Mouse (Mus musculus) cerebellum, adult 11 months (tissue): ENCODE measurements around the gene Rpl3.

Source experiments
- DNase-seq: peaks from one replicate; pipeline ENCODE4 v3.0.0; 2022

Rpl3 gene

GRCm38 (mm10) chr15:80062821-80063220, 28.8 kb downstream of the Rpl3 start:
- DNase-seq: no peak

DNA sequence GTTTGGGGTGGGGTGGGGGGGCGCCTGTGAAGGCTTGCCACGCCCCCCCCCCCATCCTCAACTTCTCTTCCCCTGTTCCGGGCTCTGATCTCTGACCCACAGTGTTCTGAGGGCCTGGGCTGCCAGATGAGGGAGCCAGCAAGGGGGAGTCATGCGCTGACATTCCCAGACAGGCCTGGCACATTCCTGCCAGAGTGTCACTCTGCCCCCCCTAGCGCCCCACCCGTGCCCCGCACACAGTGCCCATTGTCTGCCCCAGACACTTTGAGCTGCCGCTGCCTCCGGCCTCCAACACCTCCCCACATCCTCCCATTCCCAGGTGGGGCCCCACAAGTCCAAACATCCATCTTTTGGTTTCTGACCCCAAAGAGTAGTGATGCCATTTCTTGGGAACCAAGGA, 29.3 kb downstream of the Rpl3 start:
- no peak for DNase-seq

DNA sequence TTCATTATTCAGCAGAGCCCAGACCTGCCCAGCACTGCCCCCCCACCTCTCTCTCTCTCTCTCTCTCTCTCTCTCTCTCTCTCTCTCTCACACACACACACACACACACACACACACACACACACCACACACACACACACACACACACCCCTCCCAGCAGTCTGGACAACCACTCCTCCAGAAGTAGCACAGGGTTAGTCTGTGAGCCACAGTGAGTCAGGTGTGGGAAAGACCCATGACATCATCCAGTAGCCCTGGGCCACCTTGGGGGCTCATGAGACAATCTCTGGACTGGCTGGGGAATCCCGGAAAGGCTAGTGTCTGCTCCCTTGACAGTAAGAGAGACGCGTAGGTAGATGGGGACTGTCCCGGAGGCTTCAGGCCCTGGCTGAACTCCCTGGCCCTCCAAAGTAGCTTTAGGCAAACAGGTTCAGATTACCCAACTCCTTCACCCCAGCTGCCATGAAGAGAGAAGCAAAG, 30.6 kb downstream of the Rpl3 start:
- no peak for DNase-seq

GRCm38 (mm10) chr15:80060356-80061070, 31.2 kb downstream of the Rpl3 start:
- DNase-seq: no peak

DNA sequence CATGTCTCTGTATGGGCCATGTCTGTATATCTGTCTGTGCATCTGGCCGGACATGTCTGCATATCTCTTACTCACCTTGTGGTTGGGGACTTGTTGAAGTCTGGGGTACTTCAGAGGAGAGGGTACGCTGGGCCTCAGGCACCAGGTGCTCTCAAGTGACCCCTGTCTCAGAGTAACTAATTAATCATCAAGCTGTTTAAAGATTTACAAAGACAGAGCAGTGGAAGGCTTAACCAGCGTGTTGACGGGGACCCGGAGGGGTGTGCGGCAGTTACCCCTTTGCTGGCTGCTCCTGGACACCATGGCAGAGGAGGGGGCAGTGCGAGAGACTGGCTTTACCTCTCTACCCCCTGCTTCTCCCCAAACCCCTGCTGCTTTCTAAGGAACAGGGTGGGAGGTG, 32.1 kb downstream of the Rpl3 start:
- no peak for DNase-seq

DNA sequence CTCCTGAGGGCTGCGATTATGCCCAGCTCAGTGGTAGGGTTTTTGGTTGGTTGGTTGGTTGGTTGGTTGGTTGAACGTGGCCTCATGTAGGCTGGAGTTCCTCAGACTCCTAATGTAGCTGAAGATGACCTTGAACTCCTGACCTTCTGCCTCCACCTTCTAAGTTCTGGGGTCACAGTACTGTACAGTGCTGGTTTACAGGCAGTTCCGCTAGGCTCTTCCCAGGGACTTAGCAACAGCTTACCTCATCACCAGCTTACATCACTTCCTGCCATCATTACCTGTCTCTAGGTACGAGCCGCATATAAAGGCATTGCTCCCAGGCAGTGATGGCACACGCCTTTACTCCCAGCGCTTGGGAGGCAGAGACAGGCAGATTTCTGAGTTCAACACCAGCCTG, 33.5 kb downstream of the Rpl3 start:
- no peak for DNase-seq

DNA sequence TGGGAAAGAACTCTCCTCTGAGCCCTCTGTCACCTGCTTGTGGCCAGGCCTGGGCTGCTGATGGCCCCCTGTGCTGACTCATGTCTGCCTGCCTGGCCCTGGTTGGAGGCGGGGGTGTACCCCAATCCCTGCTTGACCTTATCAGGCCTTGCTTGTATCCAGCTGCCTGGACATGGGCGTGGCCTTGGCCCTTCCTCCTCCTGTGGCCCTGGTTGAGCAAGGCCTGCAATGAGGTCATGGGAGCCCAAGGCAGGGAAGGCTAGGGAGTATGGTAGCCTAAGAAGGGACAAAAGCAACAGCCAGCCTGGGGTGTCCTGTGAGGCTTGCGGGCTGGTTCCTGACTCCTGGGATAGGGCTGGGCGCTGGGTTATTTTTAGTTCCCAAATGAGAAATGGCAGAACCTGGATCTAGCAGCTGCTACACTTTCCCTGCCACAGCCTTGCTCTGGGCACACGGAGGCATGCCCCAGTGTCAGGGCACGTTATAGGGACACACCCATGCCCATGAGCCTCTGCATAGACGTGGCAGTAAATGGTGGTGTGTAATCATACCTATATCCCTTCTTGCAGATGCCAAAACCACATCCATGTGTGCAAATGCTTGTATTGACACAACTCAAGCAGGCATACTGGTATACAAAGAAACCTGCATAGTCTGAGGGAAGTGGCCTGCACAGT, 37.5 kb downstream of the Rpl3 start:
- DNase-seq: no peak

GRCm38 (mm10) chr15:80053381-80054033, 38.2 kb downstream of the Rpl3 start:
- DNase-seq: no peak

GRCm38 (mm10) chr15:80051782-80052181, 39.9 kb downstream of the Rpl3 start:
- no peak for DNase-seq

GRCm38 (mm10) chr15:80051092-80051761, 40.4 kb downstream of the Rpl3 start:
- DNase-seq: no peak

DNA sequence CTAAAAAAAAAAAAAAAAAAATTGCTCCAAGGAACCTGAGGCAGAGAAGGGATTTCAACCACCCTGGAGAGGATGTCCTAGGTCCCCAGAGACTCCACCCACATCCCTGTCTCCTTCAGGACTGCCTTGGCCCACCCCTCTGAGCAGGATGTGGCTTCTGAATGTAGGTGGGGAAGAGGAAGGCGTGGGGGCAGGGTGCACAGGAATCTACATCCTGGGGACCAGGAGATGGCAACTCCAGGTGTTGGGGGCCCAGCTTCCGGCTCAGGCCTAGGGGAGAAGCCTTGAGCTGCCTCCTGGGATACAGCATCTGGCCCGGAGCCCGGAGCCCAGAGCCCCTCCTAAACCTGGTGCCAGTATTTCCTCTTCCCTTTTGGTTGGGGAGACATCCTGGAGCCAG, 41.6 kb downstream of the Rpl3 start:
- DNase-seq: no peak

GRCm38 (mm10) chr15:80047973-80048372, 43.7 kb downstream of the Rpl3 start:
- DNase-seq: no peak

DNA sequence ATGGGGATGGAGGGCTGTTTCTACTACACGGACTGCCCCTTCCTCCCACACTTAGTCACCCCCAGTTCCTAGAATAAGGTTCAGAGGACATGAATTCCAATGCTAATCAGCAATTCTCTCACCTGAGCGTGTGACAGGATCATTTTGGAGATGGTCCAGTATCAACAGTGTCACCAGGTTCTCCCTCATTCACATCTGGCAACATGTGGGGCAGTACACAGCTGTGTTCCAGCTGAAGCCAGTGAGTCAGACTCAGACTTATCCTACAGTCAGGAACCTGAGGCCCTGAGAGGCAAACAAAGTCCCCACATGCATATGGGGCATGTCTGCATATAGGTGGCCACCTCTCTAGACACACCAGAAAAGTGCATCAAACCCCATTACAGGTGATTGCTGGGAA, 44.4 kb downstream of the Rpl3 start:
- DNase-seq: no peak

DNA sequence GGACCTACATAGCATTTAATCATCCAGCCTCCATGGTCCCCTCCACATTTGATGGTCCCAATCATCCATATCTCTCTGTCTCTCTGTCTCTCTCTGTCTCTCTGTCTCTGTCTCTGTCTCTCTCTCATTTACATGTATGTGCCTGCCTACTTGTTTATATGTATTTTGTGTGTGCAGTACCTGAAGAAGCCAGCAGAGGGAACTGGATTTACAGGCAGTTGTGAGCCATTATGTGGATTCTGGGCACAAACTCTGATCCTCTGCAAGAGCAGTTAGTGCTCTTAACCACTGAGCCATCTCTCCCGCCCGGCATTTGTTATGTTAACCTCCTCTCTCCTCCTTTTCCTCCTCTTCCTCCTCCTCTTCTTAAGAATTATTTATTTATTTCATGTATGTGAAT, 45.9 kb downstream of the Rpl3 start:
- DNase-seq: no peak

- no peak for DNase-seq
Observed at GRCm38 (mm10) chr15:80044249-80044648, 47.4 kb downstream of the Rpl3 start.

DNA sequence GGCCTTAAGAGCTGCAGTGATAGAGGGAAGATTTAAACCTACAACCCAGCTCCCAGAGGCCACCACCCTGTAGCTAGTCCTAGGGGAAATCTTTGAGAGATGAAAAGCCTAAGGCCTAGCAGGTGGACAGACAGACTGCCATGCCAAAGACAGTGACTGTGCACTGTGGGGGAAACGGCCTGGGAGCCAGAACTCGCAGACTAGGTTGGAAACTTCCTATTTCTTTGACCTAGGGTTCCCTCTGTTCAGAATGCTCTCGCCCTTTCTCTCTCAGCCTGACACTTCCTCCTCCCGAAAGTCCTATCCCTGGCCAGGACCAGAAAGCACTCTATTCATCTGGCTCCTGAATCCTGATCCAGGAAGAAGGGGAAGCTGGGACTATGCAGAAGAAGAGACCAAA, 49.5 kb downstream of the Rpl3 start:
- DNase-seq: no peak

GRCm38 (mm10) chr15:80038110-80038391, 53.6 kb downstream of the Rpl3 start:
- no peak for DNase-seq

- DNase-seq: no peak
Observed at GRCm38 (mm10) chr15:80037255-80038109, 54.2 kb downstream of the Rpl3 start.

GRCm38 (mm10) chr15:80035341-80035885, 56.3 kb downstream of the Rpl3 start:
- DNase-seq: no peak

- DNase-seq: no peak
Observed at GRCm38 (mm10) chr15:80034913-80035312, 56.8 kb downstream of the Rpl3 start.

GRCm38 (mm10) chr15:80034366-80034765, 57.3 kb downstream of the Rpl3 start:
- DNase-seq: no peak

GRCm38 (mm10) chr15:80031133-80031532, 60.5 kb downstream of the Rpl3 start:
- DNase-seq: no peak
